Mouse (Mus musculus) cerebellum, postnatal 10 days (tissue): ENCODE measurements around the gene Apc2.

Experiments
- DNase-seq, 2 experiments: peaks; one replicate each; pipeline ENCODE4 v3.0.0; 2021; ENCODE audit warnings: mixed read lengths in 2 of 2

The Apc2 gene

GRCm38 (mm10) chr10:80262776-80263365 is 32.9 kb upstream of the Apc2 start:
- no peak for DNase-seq

- DNase-seq = peak; percentile 99 to 100
These were observed 31.2 kb upstream of the Apc2 start for GRCm38 (mm10) chr10:80264341-80265148.

GRCm38 (mm10) chr10:80265149-80265486 is 30.7 kb upstream of the Apc2 start:
- DNase-seq = no peak

DNA sequence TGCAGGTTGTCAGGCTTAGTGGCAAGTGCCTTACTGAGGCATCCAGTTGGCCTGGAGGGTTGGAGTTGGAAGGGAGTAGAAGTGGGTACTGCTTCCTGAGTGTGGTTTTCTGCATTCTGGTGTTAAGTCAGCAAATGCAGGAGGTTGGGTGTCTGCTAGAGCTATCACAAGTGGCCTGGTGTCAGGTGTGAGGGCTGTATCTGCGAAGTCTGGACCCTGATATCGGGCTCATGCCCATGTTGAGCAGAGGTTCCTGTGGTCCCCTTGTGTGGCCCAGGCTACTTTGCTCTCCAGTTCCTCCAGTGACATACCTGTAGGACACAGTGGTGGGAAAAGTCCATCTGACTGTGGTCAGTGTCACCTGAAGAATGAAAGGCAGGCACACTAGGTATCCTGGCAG is 25.7 kb upstream of the Apc2 start:
- no peak for DNase-seq

DNA sequence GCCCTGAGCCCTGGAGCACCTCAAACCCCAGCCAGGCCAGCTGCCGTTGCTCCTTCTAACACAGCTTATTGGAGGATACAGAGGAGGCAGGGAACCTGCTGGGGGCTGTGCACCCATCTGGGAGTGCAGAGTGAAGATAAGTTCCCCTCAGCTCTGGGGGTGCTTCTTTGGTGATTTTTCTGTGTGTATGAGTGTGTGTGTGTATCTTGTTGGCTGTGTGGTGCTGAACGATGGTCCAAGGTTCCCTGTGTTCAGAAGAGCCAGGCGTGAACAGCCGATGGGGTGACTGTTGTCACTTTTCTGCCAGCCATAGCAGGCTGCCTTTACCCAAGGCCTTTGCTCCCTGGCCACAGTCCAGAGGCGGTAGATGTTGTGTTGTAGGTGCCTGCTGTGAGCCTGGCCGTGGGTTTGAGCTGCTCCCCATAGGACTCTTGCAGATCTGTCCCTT is 25.0 kb upstream of the Apc2 start:
- peak; percentile 52 to 62 for DNase-seq

DNA sequence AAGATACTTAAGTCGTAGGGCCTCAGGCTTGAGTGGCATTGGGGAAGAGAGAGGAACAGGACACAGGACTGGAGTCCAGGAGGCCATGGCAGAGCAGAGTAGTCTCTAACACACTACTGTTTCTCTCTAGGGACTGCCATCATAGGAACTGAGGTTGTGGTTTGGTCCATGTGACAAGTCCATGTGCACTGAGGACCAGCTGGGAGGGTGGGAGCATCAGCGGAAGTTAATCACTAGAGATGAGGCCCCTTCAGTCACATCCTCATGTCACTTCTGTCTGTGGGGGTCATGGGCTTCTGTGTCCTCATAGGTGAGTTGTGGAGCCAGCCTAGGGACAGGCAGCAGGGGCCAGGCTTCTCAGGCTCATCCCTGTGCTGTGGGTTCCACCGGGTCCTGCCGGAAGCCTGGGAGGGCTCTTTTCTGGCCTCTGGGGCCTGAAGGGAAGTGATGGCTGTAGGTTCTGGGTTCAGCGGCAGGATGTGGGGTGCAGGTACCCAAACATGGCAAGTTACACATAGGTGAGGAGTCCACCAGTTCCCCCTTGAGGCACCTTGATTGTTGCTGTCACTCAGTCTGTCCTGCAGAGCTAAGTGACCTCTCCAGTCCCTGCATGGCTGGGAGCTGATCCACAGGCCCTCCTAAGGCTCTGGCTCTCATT is 24.5 kb upstream of the Apc2 start:
- DNase-seq = no peak

DNA sequence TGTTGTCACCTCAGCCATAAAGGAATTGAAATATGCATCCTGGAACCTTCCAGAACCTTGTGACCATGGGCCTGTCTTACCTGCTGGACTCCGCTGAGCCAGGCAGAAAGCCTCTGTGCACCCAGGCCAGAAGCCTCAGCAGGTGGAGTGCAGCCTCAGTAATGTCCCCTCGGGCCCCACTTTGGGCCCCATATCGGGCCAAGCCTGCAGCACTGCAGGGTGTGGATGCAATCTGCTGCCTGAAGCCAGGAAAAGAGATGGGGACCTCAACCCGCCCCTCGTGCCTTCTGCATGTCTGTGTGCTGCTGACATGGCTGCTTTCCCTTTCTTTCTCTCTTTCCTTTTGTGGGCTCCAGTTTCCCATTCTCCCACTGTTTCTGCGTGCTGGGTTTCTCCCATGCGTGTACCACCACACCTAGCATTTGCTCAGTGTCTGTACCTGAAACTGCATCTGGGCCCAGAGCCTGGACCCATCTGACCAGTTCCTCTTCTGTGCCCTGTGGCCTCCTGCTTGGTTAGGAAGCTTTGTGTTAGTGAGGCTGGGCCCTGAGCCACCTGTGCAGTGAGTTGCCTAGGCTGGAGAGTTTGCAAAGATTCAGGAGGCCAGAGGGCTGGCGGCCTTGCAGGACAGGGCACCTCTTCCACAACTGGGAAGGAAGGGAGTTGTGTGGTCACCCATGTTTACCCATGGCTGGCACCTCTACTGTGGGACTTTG is 23.7 kb upstream of the Apc2 start:
- no peak for DNase-seq

GRCm38 (mm10) chr10:80273847-80274246 is 21.9 kb upstream of the Apc2 start:
- DNase-seq = no peak

- DNase-seq = no peak
These were observed 19.5 kb upstream of the Apc2 start for GRCm38 (mm10) chr10:80276238-80276637.

- DNase-seq = no peak
These were observed 17.4 kb upstream of the Apc2 start for GRCm38 (mm10) chr10:80278390-80278789.

GRCm38 (mm10) chr10:80279273-80279672 is 16.5 kb upstream of the Apc2 start:
- DNase-seq = no peak

- DNase-seq = no peak
These were observed 14.5 kb upstream of the Apc2 start for GRCm38 (mm10) chr10:80281304-80281703.

DNA sequence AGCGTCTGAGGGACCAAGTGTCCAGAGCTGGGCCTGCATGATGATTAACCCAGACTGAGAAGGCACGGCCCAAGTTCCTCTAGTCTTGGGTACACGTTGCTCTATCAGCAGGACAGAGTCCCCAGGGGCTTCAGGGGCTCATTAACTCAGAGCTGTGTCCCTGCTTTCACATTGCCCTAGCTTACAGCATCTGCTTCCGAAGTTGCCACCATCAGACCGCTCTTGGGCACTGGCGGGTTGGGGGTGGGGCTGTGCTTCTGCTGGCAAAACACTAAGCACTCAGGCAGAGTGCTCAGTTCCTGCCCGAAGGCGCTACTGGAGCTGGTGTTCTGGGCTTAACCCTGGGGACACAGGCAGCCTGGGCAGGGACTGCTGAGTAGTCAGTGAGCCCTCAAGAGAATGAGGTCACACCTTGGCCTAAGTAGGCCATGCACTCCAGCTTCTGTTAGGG is 13.8 kb upstream of the Apc2 start:
- DNase-seq = peak in 1 of 2 experiments; percentile 59

DNA sequence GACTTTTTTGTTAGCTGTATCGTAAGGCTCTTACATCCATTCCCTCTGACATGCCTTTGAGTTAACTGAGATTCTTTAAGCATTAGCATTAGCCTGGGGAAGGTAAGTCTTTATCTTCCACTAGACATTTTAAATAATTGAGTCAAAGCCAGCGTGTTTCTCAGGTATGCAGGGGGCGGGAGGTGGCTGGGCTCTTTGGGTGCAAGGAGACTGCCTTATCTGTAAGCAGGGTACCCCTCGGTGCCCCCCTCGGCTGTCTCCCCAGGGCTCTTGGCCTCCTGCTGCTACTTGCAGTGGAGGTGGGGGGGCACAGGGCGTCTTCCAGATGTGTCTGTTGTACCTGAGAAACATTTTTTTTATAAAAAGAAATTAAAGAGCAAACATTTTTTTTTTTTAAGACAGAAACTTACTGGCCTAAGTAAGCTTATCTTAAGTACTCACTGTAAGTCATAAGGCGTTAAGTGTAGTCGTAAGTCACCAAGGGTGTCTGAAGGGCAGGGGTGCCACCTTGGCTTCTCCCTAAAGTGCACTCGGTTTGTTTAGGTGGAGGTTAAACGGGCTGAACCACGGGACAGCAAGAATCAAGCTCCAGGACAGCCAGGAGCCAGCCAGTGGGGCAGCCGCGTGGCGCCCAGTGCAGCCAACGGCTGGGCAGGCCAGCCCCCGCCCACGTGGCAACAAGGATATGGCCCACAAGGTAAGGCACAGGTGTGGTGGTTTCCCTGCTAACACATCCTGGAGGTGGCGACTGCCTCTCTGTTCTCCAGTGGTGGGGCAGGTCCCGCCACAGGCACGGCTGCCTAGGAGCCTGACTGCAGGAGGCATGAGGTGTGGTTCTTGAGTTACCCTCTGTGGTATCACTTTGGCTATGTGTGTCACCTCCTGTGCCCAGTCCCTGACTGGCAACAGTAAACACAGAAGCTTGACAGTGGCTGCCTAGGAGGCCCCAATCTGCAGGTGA is 13.0 kb upstream of the Apc2 start:
- peak in 1 of 2 experiments; percentile 34 for DNase-seq

DNA sequence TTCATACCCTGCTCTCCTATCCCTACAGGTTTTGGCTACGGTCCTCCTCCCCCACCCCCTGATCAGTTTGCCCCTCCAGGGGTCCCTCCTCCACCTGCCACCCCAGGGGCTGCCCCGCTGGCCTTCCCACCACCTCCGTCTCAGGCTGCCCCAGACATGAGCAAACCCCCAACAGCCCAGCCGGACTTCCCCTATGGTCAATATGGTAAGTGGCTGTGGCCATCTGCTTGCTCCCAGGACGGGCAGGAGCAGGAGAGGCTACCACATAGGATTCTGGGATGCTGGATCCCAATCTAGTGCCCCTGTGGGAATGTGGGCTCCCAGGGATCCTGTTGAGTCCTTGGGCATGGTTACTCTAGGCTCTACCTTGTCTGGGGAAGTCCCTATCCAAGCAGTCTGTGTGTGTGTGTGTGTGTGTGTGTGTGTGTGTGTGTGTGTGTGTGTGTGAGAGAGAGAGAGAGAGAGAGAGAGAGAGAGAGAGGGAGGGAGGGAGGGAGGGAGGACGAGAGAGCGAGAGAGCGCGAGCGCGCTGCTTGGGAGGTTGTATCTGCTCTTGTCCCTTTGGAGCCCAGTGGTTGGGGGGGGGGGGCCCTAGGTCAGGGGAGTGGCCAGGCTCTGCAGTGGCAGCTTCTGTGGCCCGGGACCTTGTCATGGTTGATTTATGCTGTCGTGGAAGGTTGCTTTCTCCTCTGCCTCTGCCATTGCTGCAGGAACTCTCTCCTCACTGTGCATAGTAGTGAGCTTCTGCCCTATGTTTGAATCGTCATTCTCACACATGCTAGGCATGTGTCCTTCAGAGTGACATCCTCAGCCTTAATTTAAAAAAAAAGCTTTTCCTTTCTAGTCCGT is 10.3 kb upstream of the Apc2 start:
- DNase-seq = no peak

DNA sequence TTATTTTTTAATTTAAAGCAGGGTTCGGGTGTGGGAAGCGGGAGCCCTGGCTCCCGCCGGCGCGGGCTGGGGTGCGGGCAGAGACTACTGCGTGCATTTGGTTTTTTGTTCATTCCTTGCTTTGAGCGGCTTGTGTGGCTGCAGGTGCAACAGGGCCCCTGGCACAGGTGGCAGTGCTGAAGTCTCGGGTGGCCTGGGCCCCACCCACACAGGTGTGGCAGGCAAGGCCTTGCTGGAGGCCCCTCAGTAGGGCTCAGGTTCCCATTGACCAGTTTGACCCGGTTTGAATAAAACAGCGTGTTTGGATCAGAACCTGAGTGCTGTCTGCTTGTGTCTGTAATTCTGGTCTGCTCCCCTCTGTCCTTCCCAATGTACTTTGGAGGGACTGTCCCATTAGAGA is 7.7 kb upstream of the Apc2 start:
- no peak for DNase-seq

- DNase-seq = no peak
These were observed 7.1 kb upstream of the Apc2 start for GRCm38 (mm10) chr10:80288657-80289056.

DNA sequence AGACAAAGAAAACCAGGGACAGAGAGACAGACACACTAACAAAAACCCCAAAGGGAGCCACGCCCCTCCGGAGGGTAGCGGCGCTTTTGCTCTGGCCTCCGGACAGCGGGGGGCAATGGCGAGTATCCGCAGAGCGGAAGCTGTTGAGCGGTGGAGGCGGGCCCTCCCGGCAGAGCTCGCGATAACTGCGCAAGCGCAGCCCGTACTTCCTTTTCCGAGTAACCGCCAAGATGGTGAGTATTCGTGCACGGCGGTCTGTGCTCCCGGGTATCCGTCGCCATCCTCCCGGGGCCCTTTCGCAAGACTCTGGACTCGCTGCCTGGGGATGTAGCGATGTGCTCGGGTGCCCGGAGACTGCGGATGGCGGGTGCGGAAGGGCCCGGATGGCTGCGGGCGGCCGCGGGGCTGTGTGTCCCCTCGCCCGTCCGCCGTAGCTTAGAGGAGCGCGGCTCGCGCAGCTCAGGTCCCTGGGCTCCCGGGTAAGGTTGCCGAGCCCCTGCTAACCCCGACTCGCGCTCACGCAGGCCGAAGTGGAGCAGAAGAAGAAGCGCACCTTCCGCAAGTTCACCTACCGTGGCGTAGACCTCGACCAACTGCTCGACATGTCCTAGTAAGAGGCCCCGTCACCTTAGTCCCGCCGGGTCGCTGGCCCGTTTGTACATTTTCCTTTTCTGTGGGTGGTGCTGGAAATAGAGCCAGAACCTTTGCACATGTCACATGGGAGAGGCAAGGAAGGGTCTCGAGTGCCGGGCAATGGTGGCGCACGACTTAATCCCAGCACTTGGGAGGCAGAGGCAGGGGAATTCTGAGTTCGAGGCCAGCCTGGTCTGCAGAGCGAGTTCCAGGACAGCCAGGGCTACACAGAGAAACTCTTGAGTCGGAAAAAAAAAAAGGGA is 3.3 kb upstream of the Apc2 start, which contains the start of gene Rps15:
Rps15 (plus strand) TSS at position 203 of the 896 bp plus-strand sequence.
- DNase-seq = peak; percentile 99

- no peak for DNase-seq
These were observed 2.5 kb upstream of the Apc2 start for GRCm38 (mm10) chr10:80293325-80293724.

DNA sequence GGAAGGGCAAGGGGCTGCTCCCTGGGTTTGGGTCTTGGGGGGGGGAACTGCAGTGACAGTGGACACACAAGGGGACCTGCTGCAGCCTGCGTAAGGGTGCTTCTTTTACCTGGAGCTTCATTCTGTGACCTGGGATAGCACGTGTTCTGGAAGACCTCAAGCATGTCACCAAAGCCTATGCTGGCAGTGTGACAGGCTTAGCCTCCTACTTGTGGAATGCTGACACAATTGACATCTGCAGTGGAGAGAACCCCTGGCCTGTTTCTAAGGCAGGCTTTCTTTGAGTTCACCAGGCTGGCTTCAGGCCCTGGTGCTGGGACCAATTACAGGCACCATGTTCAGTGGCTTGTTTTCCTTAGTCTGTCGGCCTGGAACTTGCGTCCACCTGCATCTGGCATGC is 1.5 kb upstream of the Apc2 start:
- DNase-seq = no peak
